Mouse (Mus musculus): ENCODE measurements around the gene Olfr1220.

The Olfr1220 gene

DNA sequence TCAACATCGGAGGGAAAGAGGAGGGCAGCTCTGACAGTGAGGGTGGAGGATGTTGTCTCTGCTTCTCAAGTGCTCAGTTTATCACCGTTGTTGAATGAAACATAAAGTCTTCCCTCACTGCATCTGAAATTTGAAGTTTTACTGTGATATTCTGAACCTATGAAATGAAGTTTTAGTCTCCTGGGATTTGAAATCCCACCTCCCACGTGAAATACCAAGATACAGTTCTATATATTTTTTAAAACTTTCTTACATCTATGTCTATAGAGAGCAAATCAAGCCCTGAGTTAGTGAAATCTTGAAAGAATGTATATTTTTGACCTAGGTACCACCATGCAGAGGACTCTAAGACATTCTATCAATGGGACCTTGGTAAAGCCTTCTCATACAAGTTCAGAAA lies at the start of gene Olfr1220:
TSS of gene Olfr1220 (minus strand) at position 101 of the 400 bp plus-strand sequence.
- DNase-seq: no peak

DNA sequence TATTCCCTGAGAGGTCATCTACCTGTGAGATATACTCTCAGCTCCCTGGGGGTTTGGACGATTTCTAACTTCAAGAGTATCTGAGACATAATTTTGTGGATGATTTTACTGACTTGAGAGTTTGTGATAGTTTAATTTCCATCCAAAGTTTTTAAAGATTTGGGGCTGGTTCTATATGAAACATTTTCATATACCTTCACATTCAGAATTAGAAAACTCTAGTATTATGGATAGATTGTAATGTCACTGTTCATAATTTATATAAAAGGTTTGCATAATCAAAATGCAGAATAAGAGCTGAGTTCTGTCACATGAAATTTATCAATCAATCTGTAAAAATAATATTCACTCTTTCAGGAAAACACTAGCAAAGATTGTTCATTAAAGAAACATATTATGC lies 44.8 kb upstream of the Olfr1220 start, which contains the start of gene Olfr1223:
TSS of gene Olfr1223 (minus strand) at position 101 of the 400 bp plus-strand sequence.
- DNase-seq: no peak

DNA sequence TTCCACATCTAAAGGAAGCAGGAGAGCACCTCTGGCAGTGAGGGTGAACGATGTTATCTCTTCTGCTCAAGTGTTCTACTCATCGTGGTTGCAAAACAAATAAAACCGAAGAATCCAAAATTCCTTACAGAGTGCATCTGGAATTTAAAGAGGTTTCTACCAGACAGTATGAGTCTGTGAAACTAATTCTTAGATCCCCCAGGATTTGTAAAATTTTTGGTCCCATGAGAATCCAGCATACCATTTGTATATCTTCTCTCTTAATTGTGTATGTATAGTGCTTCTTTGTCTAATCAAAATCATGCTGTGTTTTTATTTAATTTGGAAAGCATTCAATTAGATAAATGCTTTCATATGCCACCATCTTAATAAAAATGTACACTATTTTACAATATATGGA lies 26.3 kb upstream of the Olfr1220 start, which contains the start of gene Olfr1222:
TSS of gene Olfr1222 (minus strand) at position 101 of the 400 bp plus-strand sequence.
- DNase-seq: no peak

DNA sequence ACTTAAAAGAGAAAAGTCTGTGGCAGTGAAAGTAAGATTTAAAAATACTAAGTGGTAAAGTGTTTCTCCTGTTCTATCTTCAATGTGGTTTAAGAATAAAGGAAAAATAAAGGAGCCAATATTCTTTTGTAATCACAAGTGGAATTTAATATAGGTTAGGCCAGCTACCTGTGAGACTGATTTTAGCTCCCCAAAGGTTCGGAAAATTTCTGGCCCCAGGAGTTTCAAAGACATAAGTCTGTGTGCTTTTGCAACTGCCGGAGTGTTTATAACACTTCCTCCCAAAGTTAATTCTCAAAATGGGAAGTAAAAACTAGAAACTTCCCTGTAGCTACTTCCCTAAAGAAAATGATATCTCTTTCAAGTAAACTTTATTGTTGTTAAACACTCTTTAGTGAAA lies 10.5 kb upstream of the Olfr1220 start, which contains the start of gene Olfr1221:
TSS of gene Olfr1221 (minus strand) at position 101 of the 400 bp plus-strand sequence.
- no peak for DNase-seq

DNA sequence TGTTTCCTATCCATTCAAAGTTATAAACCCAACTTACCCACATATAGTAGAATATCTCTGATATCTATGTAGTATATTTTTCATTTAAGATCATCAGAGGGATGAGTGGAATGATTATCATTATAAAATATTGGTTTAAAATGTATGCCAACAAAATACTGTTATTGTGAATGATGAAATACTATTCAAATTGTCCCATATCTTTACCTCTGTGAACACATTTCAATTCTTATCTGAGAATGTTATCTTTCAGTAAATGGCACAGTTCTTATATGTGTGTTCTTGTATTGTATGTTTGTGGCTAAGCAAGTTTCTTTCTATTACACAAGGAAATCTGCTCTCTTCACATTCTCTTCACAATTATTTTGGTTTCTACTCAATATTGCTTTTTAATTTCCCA lies 984 bp downstream of the Olfr1220 start:
- DNase-seq: no peak

DNA sequence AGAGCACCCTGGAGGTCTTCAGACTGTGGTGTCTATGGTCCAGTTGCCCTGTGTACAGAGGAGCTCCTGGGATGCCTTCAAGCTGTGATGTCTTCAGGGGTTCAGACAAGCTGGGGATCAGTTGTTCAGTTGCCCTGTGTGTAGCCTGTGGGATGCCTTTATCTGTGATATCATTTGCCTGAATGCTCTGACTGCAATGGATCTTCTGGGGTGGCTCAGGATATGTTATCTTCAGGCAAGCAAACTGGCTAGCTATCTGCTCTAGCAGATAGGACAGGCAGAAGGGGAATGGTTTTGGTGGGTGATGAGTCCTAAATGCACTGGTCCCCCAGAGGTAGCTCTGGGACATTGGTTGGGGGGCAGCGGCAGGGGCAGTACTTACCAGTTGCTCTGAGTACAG lies 12.8 kb downstream of the Olfr1220 start:
- DNase-seq: no peak

DNA sequence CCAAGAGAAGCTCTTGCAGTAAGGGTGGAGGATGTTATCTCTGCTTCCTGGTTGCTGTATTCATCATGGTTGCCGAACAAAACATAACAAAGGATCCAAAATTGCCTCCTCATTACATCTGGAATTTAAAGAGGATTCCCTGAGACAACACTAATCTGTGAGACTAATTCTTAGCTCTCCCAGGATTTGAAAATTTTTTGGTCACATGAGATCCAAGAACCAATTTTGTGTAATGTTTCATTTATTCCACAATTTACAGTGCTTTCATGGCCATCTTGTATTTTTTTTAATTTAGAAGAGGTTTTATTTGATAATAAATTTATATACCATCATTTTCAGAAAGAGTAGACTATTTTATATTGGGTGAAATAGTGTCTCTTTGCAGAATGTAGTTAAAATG lies 23.2 kb downstream of the Olfr1220 start, which contains the start of gene Olfr1219:
TSS of gene Olfr1219 (minus strand) at position 101 of the 400 bp plus-strand sequence.
- DNase-seq: no peak

DNA sequence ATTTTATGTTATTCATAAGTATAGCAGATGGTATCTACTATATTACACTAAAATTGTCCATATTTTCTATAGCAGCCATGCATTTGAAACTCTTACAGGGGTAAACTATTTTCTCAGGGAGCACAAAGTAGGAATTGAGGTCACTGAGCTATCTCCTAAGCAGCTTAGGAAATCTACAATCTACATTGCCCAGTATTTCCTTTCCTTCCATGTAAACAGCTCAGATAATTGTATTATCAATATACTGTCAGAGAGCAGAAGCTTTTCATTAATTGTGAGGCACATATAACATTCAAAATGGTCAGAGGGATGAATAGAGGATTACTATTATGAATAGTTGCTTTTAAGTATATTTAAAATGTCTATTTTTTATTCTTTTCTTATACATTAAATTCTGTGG lies 25.1 kb downstream of the Olfr1220 start:
- DNase-seq: no peak

DNA sequence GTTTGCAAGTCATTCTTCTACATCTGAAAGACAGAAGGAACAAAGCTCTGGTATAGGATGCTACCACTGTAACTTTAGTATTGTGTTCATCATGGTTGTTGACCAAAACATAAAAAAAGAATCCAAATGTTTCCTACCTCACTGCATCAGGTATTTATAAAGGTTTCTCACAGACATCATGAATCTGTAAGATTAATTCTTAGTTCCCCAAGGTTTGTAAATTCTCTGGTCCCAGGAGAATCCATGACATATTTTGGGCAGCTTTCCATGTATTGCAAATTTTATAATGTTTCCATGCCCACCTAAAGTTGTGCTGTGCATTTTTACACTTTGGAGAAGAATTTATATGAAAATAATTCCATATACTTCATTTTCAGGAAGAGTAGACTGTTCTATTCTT lies 45.5 kb downstream of the Olfr1220 start, which contains the start of gene Olfr1218:
TSS of gene Olfr1218 (minus strand) at position 101 of the 400 bp plus-strand sequence.
- DNase-seq: no peak
